Mouse (Mus musculus) forebrain, embryonic 14.5 days (tissue): ENCODE data around the gene Alpk1. TPM values are rescaled to one million over a fixed set of nuclear protein-coding genes. Genes with fewer than 3 reads are reported as not detected.

Experiments
- ATAC-seq: fragments of 200-750 bp; cut with Nextera tagmentation; 2 replicates; pipeline ENCODE4 v1.8.0; 2017; ENCODE audit warnings: mild to moderate bottlenecking, moderate library complexity
- DNase-seq: peaks from one replicate; pipeline ENCODE4 v3.0.0-alpha.2; 2015; ENCODE audit warnings: low spot score
- H3K27ac ChIP-seq: fragments of 300-500 bp; sonication (generic); 2 replicates; pipeline ENCODE4 v1.5.1; 2014; ENCODE audit warnings: low read depth, mild to moderate bottlenecking, control low read depth, low read length, moderate library complexity
- H3K27me3 ChIP-seq: fragments of 300-500 bp; sonication (generic); replicated peaks from 2 replicates; pipeline ENCODE4 v1.6.1; 2014; ENCODE audit warnings: low read length, control low read depth, mixed read lengths; ENCODE audit not compliant: control insufficient read depth, insufficient read depth
- H3K36me3 ChIP-seq: fragments of 300-500 bp; sonication (generic); 2 replicates; pipeline ENCODE4 v1.6.1; 2014; ENCODE audit warnings: low read length, control low read depth; ENCODE audit not compliant: control insufficient read depth, insufficient read depth
- H3K4me1 ChIP-seq: fragments of 300-500 bp; sonication (generic); 2 replicates; pipeline ENCODE4 v1.6.1; 2014; ENCODE audit warnings: antibody characterized with exemption, low read length, control low read depth; ENCODE audit not compliant: control insufficient read depth, insufficient read depth
- H3K4me2 ChIP-seq: fragments of 300-500 bp; sonication (generic); 2 replicates; pipeline ENCODE4 v1.6.1; 2014; ENCODE audit warnings: mild to moderate bottlenecking, control low read depth, low read length
- H3K4me3 ChIP-seq: fragments of 300-500 bp; sonication (generic); 2 replicates; pipeline ENCODE4 v1.5.1; 2014; ENCODE audit warnings: low read depth, low read length, control low read depth
- H3K9ac ChIP-seq: fragments of 300-500 bp; sonication (generic); 2 replicates; pipeline ENCODE4 v1.6.1; 2014; ENCODE audit warnings: mild to moderate bottlenecking, low read length, control low read depth, moderate library complexity
- H3K9me3 ChIP-seq: fragments of 300-500 bp; sonication (generic); replicated peaks from 2 replicates; pipeline ENCODE4 v1.6.1; 2016; ENCODE audit warnings: low read length, control low read depth, mixed read lengths; ENCODE audit not compliant: control insufficient read depth
- WGBS: fragments of 180-500 bp; shearing (Covaris S2); extraction: QIAGEN DNeasy Blood & Tissue Kit; methylation state at CpG from one replicate; pipeline ENCODE4 v1.1.7; 2014; 5-methylcytosine and 5-hydroxymethylcytosine counted together
- polyA plus RNA-seq: library from polyadenylated mRNA; unstranded; fragments of >200 nt; fragmentation: Nextera tagmentation; extraction: Ambion mirVana; gene quantifications from 2 replicates; pipeline ENCODE4 v1.2.1, GENCODE M21; 2014

Gene Alpk1
- polyA plus RNA-seq, 1 experiment from 2014 or later: 1.1 TPM

GRCm38 (mm10) chr3:127743614-127744365, 36.5 kb downstream of the Alpk1 start:
- Histone ChIP-seq H3K27ac (no peak overlapping the region), H3K9me3 (0 out of 2 replicates have a peak, but pooled peaks cover 5% of the 10 kb centered on the region), H3K4me3 (no peak overlapping the region), H3K27me3 (0 out of 2 replicates have a peak, but pooled peaks cover 7% of the 10 kb centered on the region), H3K36me3 (no peaks in the 10 kb centered on the region), H3K4me1 (peaks cover 26% of the 10 kb centered on the region), H3K4me2 (no peak overlapping the region), H3K9ac (no peak overlapping the region)
- ATAC-seq (no peak), DNase-seq (no peak)
- WGBS: 64% methylated on average over 14 of the region's 14 CpGs

- 0 out of 2 replicates have a peak, but pooled peaks cover 5% of the 10 kb centered on the region for H3K9me3 ChIP-seq
- no peak for ATAC-seq
- no peak overlapping the region for H3K27ac ChIP-seq
- H3K9ac ChIP-seq: no peak overlapping the region
- no peak overlapping the region for H3K4me3 ChIP-seq
- peaks cover 17% of the 10 kb centered on the region for H3K4me1 ChIP-seq
- WGBS: 95% methylated on average over 3 of the region's 3 CpGs
- H3K27me3 ChIP-seq: 0 out of 2 replicates have a peak, but pooled peaks cover 5% of the 10 kb centered on the region
- H3K4me2 ChIP-seq: no peak overlapping the region
- no peaks in the 10 kb centered on the region for H3K36me3 ChIP-seq
- DNase-seq: no peak
Observed at GRCm38 (mm10) chr3:127741473-127741872, 38.9 kb downstream of the Alpk1 start.

- ATAC-seq: no peak
- no peaks in the 10 kb centered on the region for H3K36me3 ChIP-seq
- no peaks in the 10 kb centered on the region for H3K27me3 ChIP-seq
- no peaks in the 10 kb centered on the region for H3K4me1 ChIP-seq
- 0 out of 2 replicates have a peak, but pooled peaks cover 5% of the 10 kb centered on the region for H3K9me3 ChIP-seq
- WGBS: 76% methylated on average over 5 of the region's 5 CpGs
- no peak overlapping the region for H3K9ac ChIP-seq
- no peak overlapping the region for H3K4me3 ChIP-seq
- H3K27ac ChIP-seq: no peak overlapping the region
- no peak overlapping the region for H3K4me2 ChIP-seq
- no peak for DNase-seq
Observed at GRCm38 (mm10) chr3:127737876-127738275, 42.5 kb downstream of the Alpk1 start.

GRCm38 (mm10) chr3:127735395-127735794, 44.9 kb downstream of the Alpk1 start:
- no peak overlapping the region for H3K4me3 ChIP-seq
- no peaks in the 10 kb centered on the region for H3K27me3 ChIP-seq
- no peaks in the 10 kb centered on the region for H3K9me3 ChIP-seq
- H3K36me3 ChIP-seq: no peaks in the 10 kb centered on the region
- no peak overlapping the region for H3K27ac ChIP-seq
- no peak overlapping the region for H3K9ac ChIP-seq
- no peaks in the 10 kb centered on the region for H3K4me1 ChIP-seq
- DNase-seq (peak; percentile 28), ATAC-seq (no peak)
- WGBS: 85% methylated on average over 3 of the region's 3 CpGs
- H3K4me2 ChIP-seq: no peak overlapping the region

GRCm38 (mm10) chr3:127729513-127730137, 50.7 kb downstream of the Alpk1 start:
- Histone ChIP-seq H3K4me1 (peaks cover 6% of the 10 kb centered on the region; the same call in 1 of the 2 replicates), H3K4me3 (no peak overlapping the region), H3K4me2 (no peak overlapping the region), H3K27ac (no peak overlapping the region), H3K9me3 (no peaks in the 10 kb centered on the region), H3K36me3 (no peaks in the 10 kb centered on the region), H3K27me3 (no peaks in the 10 kb centered on the region), H3K9ac (no peak overlapping the region)
- DNase-seq (peak; percentile 61), ATAC-seq (no peak)
- WGBS: 61% methylated on average over 14 of the region's 14 CpGs

GRCm38 (mm10) chr3:127728851-127729512, 51.3 kb downstream of the Alpk1 start:
- Histone ChIP-seq H3K27me3 (no peaks in the 10 kb centered on the region), H3K9me3 (no peaks in the 10 kb centered on the region), H3K4me3 (no peak overlapping the region), H3K4me1 (peaks cover 6% of the 10 kb centered on the region; the same call in 1 of the 2 replicates), H3K4me2 (no peak overlapping the region), H3K9ac (no peak overlapping the region), H3K27ac (no peak overlapping the region), H3K36me3 (no peaks in the 10 kb centered on the region)
- ATAC-seq (no peak), DNase-seq (peak; percentile 26)
- 42% methylated on average over 17 of the region's 17 CpGs for WGBS

- H3K9me3 ChIP-seq: no peaks in the 10 kb centered on the region
- ATAC-seq: peak; percentile 33
- H3K27ac ChIP-seq: no peak overlapping the region
- no peak overlapping the region for H3K9ac ChIP-seq
- 63% methylated on average over 9 of the region's 9 CpGs for WGBS
- DNase-seq: no peak
- no peak overlapping the region for H3K4me3 ChIP-seq
- no peaks in the 10 kb centered on the region for H3K36me3 ChIP-seq
- H3K4me2 ChIP-seq: no peak overlapping the region
- H3K4me1 ChIP-seq: peaks cover 6% of the 10 kb centered on the region; the same call in 1 of the 2 replicates
- H3K27me3 ChIP-seq: no peaks in the 10 kb centered on the region
Observed at GRCm38 (mm10) chr3:127728046-127728445, 52.3 kb downstream of the Alpk1 start.

GRCm38 (mm10) chr3:127720948-127721347, 59.4 kb downstream of the Alpk1 start:
- Histone ChIP-seq H3K36me3 (no peaks in the 10 kb centered on the region), H3K27me3 (no peaks in the 10 kb centered on the region), H3K27ac (no peak overlapping the region; the same call in 1 of the 2 replicates), H3K4me1 (peaks cover 5% of the 10 kb centered on the region; the same call in 1 of the 2 replicates), H3K4me3 (no peak overlapping the region), H3K9ac (no peak overlapping the region), H3K4me2 (no peak overlapping the region), H3K9me3 (no peaks in the 10 kb centered on the region)
- no peak for DNase-seq
- 67% methylated on average over 4 of the region's 4 CpGs for WGBS
- no peak for ATAC-seq
